Comparison of ENCODE assay signal across 11 mouse cellular contexts in the genomic region with DNA sequence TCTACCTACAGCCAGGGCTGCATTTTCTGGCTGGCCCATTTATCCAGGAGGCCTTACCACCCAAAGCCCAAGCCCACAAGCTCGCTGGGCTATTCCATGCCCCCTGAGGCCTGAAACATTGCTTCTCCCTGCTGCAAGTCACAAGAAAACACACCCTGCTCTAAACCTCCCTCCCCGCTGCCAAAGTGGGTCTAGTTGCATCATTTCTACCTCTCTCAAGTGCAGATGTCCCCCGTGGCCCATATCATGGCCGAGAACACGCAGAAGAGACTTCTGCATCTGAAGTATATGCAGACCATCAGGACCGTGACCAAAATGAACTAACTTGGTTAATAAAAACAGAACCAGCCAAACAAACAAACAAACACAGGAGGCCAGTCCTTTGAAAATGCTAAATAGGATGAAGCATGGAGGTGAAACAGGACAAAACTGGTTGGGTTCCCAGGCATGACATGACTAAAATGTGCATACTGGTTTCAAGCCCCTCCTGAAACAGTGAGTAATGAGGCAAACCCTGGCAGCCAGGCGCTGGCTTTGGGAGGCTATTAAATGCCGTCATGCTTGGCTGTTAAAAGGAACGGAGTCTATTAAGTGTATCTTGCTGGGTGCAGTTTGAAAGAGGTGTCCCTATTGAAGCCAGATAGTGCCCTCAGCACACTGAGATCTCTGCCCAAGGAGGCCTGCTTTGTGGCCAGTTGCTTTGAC. TPM values are rescaled to one million over a fixed set of nuclear protein-coding genes. Genes with fewer than 3 reads are reported as not detected.
DNase-seq lines count a peak whose midpoint lies in the region; ATAC-seq and TF ChIP-seq lines count a peak whose summit lies in the region.
"Had no signal": no experiment of that assay in that cellular context is flagged by ENCODE, and none has a peak within 500 bp of the region (broad histone marks: within the 10 kb centered on the region; RNA-seq: fewer than 3 reads in every experiment).

No protein-coding gene starts in this region.

- DNase-seq in layer of hippocampus, adult 2 months (ENCODE audit: low spot score in 2 of 2): no peak
- DNase-seq in layer of hippocampus, adult 8-10 months (ENCODE audit: low spot score in 2 of 2): no peak
- DNase-seq in gastrocnemius, adult 18-20 months (ENCODE audit: low spot score): peak; percentile 64
- no peak for DNase-seq in limb, embryonic 10.5 days (ENCODE audit: low spot score)
- no peak for DNase-seq in frontal cortex, postnatal 25 days (ENCODE audit: low spot score in 2 of 2)

- no peaks in the 10 kb centered on the region for H3K36me3 ChIP-seq in limb, embryonic 10.5 days
- H3K36me3 ChIP-seq in neural tube, embryonic 15.5 days: no peaks in the 10 kb centered on the region
- H3K36me3 ChIP-seq: intestine, embryonic 15.5 days had no signal

- no peaks in the 10 kb centered on the region for H3K9me3 ChIP-seq in limb, embryonic 10.5 days (replicated peaks)
- no peaks in the 10 kb centered on the region for H3K9me3 ChIP-seq in neural tube, embryonic 15.5 days (replicated peaks)
- H3K9me3 ChIP-seq: intestine, embryonic 15.5 days had no signal

- H3K27ac ChIP-seq in layer of hippocampus, adult 2 months: peak overlapping the region; percentile 63
- peak overlapping the region; percentile 83 for H3K27ac ChIP-seq in limb, embryonic 10.5 days
- peak overlapping the region; percentile 90 for H3K27ac ChIP-seq in neural tube, embryonic 15.5 days (replicated peaks)
- H3K27ac ChIP-seq: intestine, embryonic 15.5 days had no signal

- ATAC-seq in neural tube, embryonic 15.5 days (ENCODE audit: low FRiP score): peak; percentile 30
- no peak for ATAC-seq in activated CD4-positive, CD25-positive, alpha-beta regulatory T cell, adult 4 months
- ATAC-seq: intestine, embryonic 15.5 days had no signal

- no peak overlapping the region for H3K9ac ChIP-seq in neural tube, embryonic 15.5 days (replicated peaks)
- H3K9ac ChIP-seq: intestine, embryonic 15.5 days had no signal

- TF ChIP-seq CTCF in layer of hippocampus, adult 2 months (conservative IDR thresholded peaks at IDR 0.05): no peak

- H3K27me3 ChIP-seq in limb, embryonic 10.5 days (ENCODE audit: low read depth, poor library complexity, severe bottlenecking): no peaks in the 10 kb centered on the region
- H3K27me3 ChIP-seq in neural tube, embryonic 15.5 days (replicated peaks): no peaks in the 10 kb centered on the region
- H3K27me3 ChIP-seq: intestine, embryonic 15.5 days had no signal

- H3K4me2 ChIP-seq in neural tube, embryonic 15.5 days: peak overlapping the region; percentile 19

- no peak overlapping the region for H3K4me3 ChIP-seq in layer of hippocampus, adult 2 months
- no peak overlapping the region for H3K4me3 ChIP-seq in limb, embryonic 10.5 days
- no peak overlapping the region for H3K4me3 ChIP-seq in neural tube, embryonic 15.5 days (replicated peaks)
- H3K4me3 ChIP-seq: intestine, embryonic 15.5 days had no signal

- 55% methylated on average over 9 of the region's 9 CpGs for WGBS in limb, embryonic 10.5 days
- WGBS in neural tube, embryonic 15.5 days: 22% methylated on average over 9 of the region's 9 CpGs

- H3K4me1 ChIP-seq in limb, embryonic 10.5 days: peaks cover 75% of the 10 kb centered on the region
- H3K4me1 ChIP-seq in neural tube, embryonic 15.5 days: peaks cover 80% of the 10 kb centered on the region

RNA-seq across cellular contexts. Expression of a gene that starts 52.6 kb away (rescaled TPM):
- not detected for total RNA-seq in layer of hippocampus, adult 2 months (2021)
- not detected for total RNA-seq in layer of hippocampus, adult 8-10 months (2022)
- total RNA-seq in gastrocnemius, adult 18-20 months (2021): not detected
- not detected in 2 replicates for polyA plus RNA-seq in limb, embryonic 10.5 days (2016; fragmentation: Nextera tagmentation; extraction: Ambion mirVana)
- polyA plus RNA-seq in neural tube, embryonic 15.5 days (2015; fragmentation: Nextera tagmentation; extraction: Ambion mirVana): not detected in 2 replicates
- not detected for polyA plus RNA-seq in activated CD4-positive, CD25-positive, alpha-beta regulatory T cell, adult 4 months (2017; shearing (Covaris generic))
- total RNA-seq: MEL had no signal
- polyA plus RNA-seq: intestine, embryonic 15.5 days; liver, embryonic 16.5 days; testis, adult 2 months had no signal
